Mouse (Mus musculus) embryonic facial prominence, embryonic 11.5 days (tissue): ENCODE data around the gene Rbm8a. TPM values are rescaled to one million over a fixed set of nuclear protein-coding genes. Genes with fewer than 3 reads are reported as not detected.

ENCODE experiments used
- ATAC-seq: fragments of 200-750 bp; cut with Nextera tagmentation; replicated peaks from 2 replicates; pipeline ENCODE4 v1.8.0; 2017; ENCODE audit warnings: low read depth; ENCODE audit not compliant: insufficient number of reproducible peaks, low FRiP score, low TSS enrichment
- DNase-seq: peaks from one replicate; pipeline ENCODE4 v3.0.0-alpha.2; 2015; ENCODE audit warnings: low spot score
- H3K27ac ChIP-seq: fragments of 300-500 bp; sonication (generic); replicated peaks from 2 replicates; pipeline ENCODE4 v1.5.1; 2014; ENCODE audit warnings: mild to moderate bottlenecking, low read depth, low read length, control low read depth
- H3K27me3 ChIP-seq: fragments of 300-500 bp; sonication (generic); 2 replicates; pipeline ENCODE4 v1.6.1; 2014; ENCODE audit warnings: mild to moderate bottlenecking, low read length, moderate library complexity, mixed read lengths; ENCODE audit not compliant: control insufficient read depth, insufficient read depth
- H3K36me3 ChIP-seq: fragments of 300-500 bp; sonication (generic); replicated peaks from 2 replicates; pipeline ENCODE4 v1.6.1; 2014; ENCODE audit warnings: low read depth, mild to moderate bottlenecking, low read length, moderate library complexity, mixed read lengths; ENCODE audit not compliant: control insufficient read depth, insufficient read depth
- H3K4me1 ChIP-seq: fragments of 300-500 bp; sonication (generic); 2 replicates; pipeline ENCODE4 v1.6.1; 2014; ENCODE audit warnings: low read length, mixed read lengths; ENCODE audit not compliant: control insufficient read depth, insufficient read depth
- H3K4me2 ChIP-seq: fragments of 300-500 bp; sonication (generic); 2 replicates; pipeline ENCODE4 v1.6.1; 2014; ENCODE audit warnings: low read depth, mild to moderate bottlenecking, control low read depth, low read length, moderate library complexity
- H3K4me3 ChIP-seq: fragments of 300-500 bp; sonication (generic); 2 replicates; pipeline ENCODE4 v1.5.1; 2014; ENCODE audit warnings: low read depth, low read length, control low read depth
- H3K9ac ChIP-seq: fragments of 300-500 bp; sonication (generic); replicated peaks from 2 replicates; pipeline ENCODE4 v1.6.1; 2014; ENCODE audit warnings: mild to moderate bottlenecking, control low read depth, low read length
- H3K9me3 ChIP-seq: fragments of 300-500 bp; sonication (generic); replicated peaks from 2 replicates; pipeline ENCODE4 v1.6.1; 2016; ENCODE audit warnings: mild to moderate bottlenecking, low read length, inconsistent platforms, mixed read lengths; ENCODE audit not compliant: control insufficient read depth
- WGBS: fragments of 180-500 bp; shearing (Covaris S2); extraction: QIAGEN DNeasy Blood & Tissue Kit; methylation state at CpG from one replicate; pipeline ENCODE4 v1.1.7; 2014; 5-methylcytosine and 5-hydroxymethylcytosine counted together
- polyA plus RNA-seq: library from polyadenylated mRNA; unstranded; fragments of >200 nt; fragmentation: Nextera tagmentation; extraction: Ambion mirVana; gene quantifications from 2 replicates; pipeline ENCODE4 v1.2.1, GENCODE M21; 2014

Gene Rbm8a
- polyA plus RNA-seq, 1 experiment from 2014 or later, result 196 TPM

GRCm38 (mm10) chr3:96678456-96678855 lies 48.7 kb downstream of the Rbm8a start:
- DNase-seq, result no peak
- Histone ChIP-seq H3K4me1 (no peaks in the 10 kb centered on the region), H3K9me3 (no peaks in the 10 kb centered on the region), H3K27ac (no peak overlapping the region), H3K4me3 (no peak overlapping the region), H3K9ac (no peak overlapping the region), H3K27me3 (no peaks in the 10 kb centered on the region; the same call in 1 of the 2 replicates), H3K36me3 (no peaks in the 10 kb centered on the region), H3K4me2 (no peak overlapping the region)
- WGBS, result 66% methylated on average over 7 of the region's 7 CpGs
- no peak for ATAC-seq

- DNase-seq, result no peak
- peaks cover 4% of the 10 kb centered on the region; the same call in 1 of the 2 replicates for H3K27me3 ChIP-seq
Observed at GRCm38 (mm10) chr3:96679159-96679674, 49.5 kb downstream of the Rbm8a start.

GRCm38 (mm10) chr3:96680269-96680956 lies 50.7 kb downstream of the Rbm8a start:
- no peaks in the 10 kb centered on the region for H3K9me3 ChIP-seq
- ATAC-seq, result no peak
- H3K27me3 ChIP-seq, result peaks cover 5% of the 10 kb centered on the region; the same call in 1 of the 2 replicates
- H3K27ac ChIP-seq, result no peak overlapping the region
- WGBS, result 16% methylated on average over 12 of the region's 12 CpGs
- no peak overlapping the region for H3K4me2 ChIP-seq
- no peak overlapping the region for H3K9ac ChIP-seq
- no peak for DNase-seq
- no peaks in the 10 kb centered on the region for H3K4me1 ChIP-seq
- H3K4me3 ChIP-seq, result no peak overlapping the region
- no peaks in the 10 kb centered on the region for H3K36me3 ChIP-seq

More at GRCm38 (mm10) chr3:96679159-96679674, 49.5 kb downstream of the Rbm8a start:
- H3K4me2 ChIP-seq, result no peak overlapping the region
- H3K9ac ChIP-seq, result no peak overlapping the region
- no peaks in the 10 kb centered on the region for H3K36me3 ChIP-seq
- no peaks in the 10 kb centered on the region for H3K9me3 ChIP-seq
- no peaks in the 10 kb centered on the region for H3K4me1 ChIP-seq
- H3K4me3 ChIP-seq, result no peak overlapping the region
- ATAC-seq, result no peak
- WGBS, result 26% methylated on average over 5 of the region's 5 CpGs
- no peak overlapping the region for H3K27ac ChIP-seq

Other genes starting within 250 kb of the Rbm8a start
- gene BC107364, start 177.6 kb upstream of the Rbm8a start, polyA plus RNA-seq, result not detected in 2 replicates
- gene Hfe2, start 104.8 kb upstream of the Rbm8a start, polyA plus RNA-seq, result 1.2 and 1.5 TPM in 2 replicates
- 62.3 and 63.6 TPM in 2 replicates for gene Txnip, start 72.0 kb upstream of the Rbm8a start, polyA plus RNA-seq
- gene Gm16253, start 52.9 kb upstream of the Rbm8a start, polyA plus RNA-seq, result not detected in 2 replicates
- 13.2 and 14.2 TPM in 2 replicates for gene Polr3gl, start 35.8 kb upstream of the Rbm8a start, polyA plus RNA-seq
- gene Ankrd34a, start 33.3 kb upstream of the Rbm8a start, polyA plus RNA-seq, result 0.90 and 1.1 TPM in 2 replicates
- 6.5 and 7.0 TPM in 2 replicates for gene Lix1l, start 28.8 kb upstream of the Rbm8a start, polyA plus RNA-seq
- gene Pex11b, start 5.4 kb downstream of the Rbm8a start, polyA plus RNA-seq, result 54.7 and 62.3 TPM in 2 replicates
- not detected in 2 replicates for gene Gm42957, start 5.5 kb downstream of the Rbm8a start, polyA plus RNA-seq
- gene Itga10, start 15.7 kb downstream of the Rbm8a start, polyA plus RNA-seq, result 0.59 and 0.77 TPM in 2 replicates
- 0.14 and 0.45 TPM in 2 replicates for gene Ankrd35, start 40.2 kb downstream of the Rbm8a start, polyA plus RNA-seq
- gene Pias3, start 66.5 kb downstream of the Rbm8a start, polyA plus RNA-seq, result 33.8 and 35.5 TPM in 2 replicates
- 12.0 and 13.5 TPM in 2 replicates for gene Nudt17, start 78.6 kb downstream of the Rbm8a start, polyA plus RNA-seq
- gene Polr3c, start 97.7 kb downstream of the Rbm8a start, polyA plus RNA-seq, result 35.9 and 37.3 TPM in 2 replicates
- 82.3 and 85.1 TPM in 2 replicates for gene Rnf115, start 97.7 kb downstream of the Rbm8a start, polyA plus RNA-seq
- not detected in 2 replicates for gene Pdzk1, start 199.4 kb downstream of the Rbm8a start, polyA plus RNA-seq
- gene Cd160, start 199.4 kb downstream of the Rbm8a start, polyA plus RNA-seq, result 0.22 TPM in 1 of 2 replicates, not detected in the other